Mouse (Mus musculus): ENCODE data around the gene Srebf1.

Gene Srebf1

GRCm38 (mm10) chr11:60205026-60205425, 17.4 kb downstream of the Srebf1 start:
- no peak for DNase-seq (ENCODE audit: low read depth)

GRCm38 (mm10) chr11:60202710-60203638, 19.4 kb downstream of the Srebf1 start:
- no peak for DNase-seq (ENCODE audit: low read depth)

- DNase-seq (ENCODE audit: low read depth): no peak
Measured at GRCm38 (mm10) chr11:60200384-60200783, 22.0 kb downstream of the Srebf1 start.

GRCm38 (mm10) chr11:60199702-60200184, 22.6 kb downstream of the Srebf1 start:
- peak; percentile 90 for DNase-seq (ENCODE audit: low read depth)

- no peak for DNase-seq (ENCODE audit: low read depth)
Measured at GRCm38 (mm10) chr11:60198651-60199050, 23.7 kb downstream of the Srebf1 start.

GRCm38 (mm10) chr11:60197998-60198619, 24.3 kb downstream of the Srebf1 start:
- DNase-seq (ENCODE audit: low read depth): no peak

- no peak for DNase-seq (ENCODE audit: low read depth)
Measured at GRCm38 (mm10) chr11:60196344-60196743, 26.0 kb downstream of the Srebf1 start.

GRCm38 (mm10) chr11:60195108-60195507, 27.3 kb downstream of the Srebf1 start:
- DNase-seq (ENCODE audit: low read depth): peak; percentile 75

GRCm38 (mm10) chr11:60193556-60193955, 28.8 kb downstream of the Srebf1 start:
- DNase-seq (ENCODE audit: low read depth): no peak

GRCm38 (mm10) chr11:60192534-60192933, 29.8 kb downstream of the Srebf1 start:
- DNase-seq (ENCODE audit: low read depth): no peak

GRCm38 (mm10) chr11:60190055-60190641, 32.2 kb downstream of the Srebf1 start:
- no peak for DNase-seq (ENCODE audit: low read depth)

- DNase-seq (ENCODE audit: low read depth): no peak
Measured at GRCm38 (mm10) chr11:60189501-60190040, 32.8 kb downstream of the Srebf1 start.

- no peak for DNase-seq (ENCODE audit: low read depth)
Measured at GRCm38 (mm10) chr11:60188275-60188853, 34.0 kb downstream of the Srebf1 start.

GRCm38 (mm10) chr11:60187070-60187469, 35.3 kb downstream of the Srebf1 start:
- DNase-seq (ENCODE audit: low read depth): no peak

GRCm38 (mm10) chr11:60185396-60186231, 36.8 kb downstream of the Srebf1 start:
- DNase-seq (ENCODE audit: low read depth): no peak

GRCm38 (mm10) chr11:60184346-60185325, 37.7 kb downstream of the Srebf1 start:
- DNase-seq (ENCODE audit: low read depth): no peak

- no peak for DNase-seq (ENCODE audit: low read depth)
Measured at GRCm38 (mm10) chr11:60182741-60183140, 39.6 kb downstream of the Srebf1 start.

- no peak for DNase-seq (ENCODE audit: low read depth)
Measured at GRCm38 (mm10) chr11:60182116-60182670, 40.2 kb downstream of the Srebf1 start.

GRCm38 (mm10) chr11:60178506-60178905, 43.9 kb downstream of the Srebf1 start:
- DNase-seq (ENCODE audit: low read depth): no peak

GRCm38 (mm10) chr11:60178005-60178404, 44.4 kb downstream of the Srebf1 start:
- DNase-seq (ENCODE audit: low read depth): no peak

Measured in naive thymus-derived CD4-positive, alpha-beta T cell, adult 2 months (primary cell).